Mouse (Mus musculus): Measurements from ENCODE around the gene Dcun1d1.

The Dcun1d1 gene

DNA sequence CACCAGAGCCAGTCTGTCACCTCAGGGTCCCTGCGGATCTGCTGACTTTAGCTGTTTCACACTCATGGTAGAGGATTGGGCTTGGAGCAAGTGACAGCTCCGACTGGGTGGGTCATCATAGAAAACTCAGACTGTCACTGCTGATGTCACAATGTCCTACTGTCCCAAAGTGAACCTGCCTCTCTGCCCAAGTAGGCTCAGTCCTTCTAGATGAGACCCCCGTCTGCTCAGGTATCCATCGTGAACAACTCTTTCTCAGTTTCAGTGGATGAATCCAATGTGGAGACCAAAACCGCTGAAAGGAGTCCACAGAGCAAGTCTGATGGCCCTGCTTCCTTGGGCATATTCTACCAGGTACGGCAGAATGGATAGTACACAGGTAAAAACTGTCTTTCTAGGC lies at the start of gene Dcun1d1:
Gene Dcun1d1, minus strand, starts transcription at position 101 of the 400 bp plus-strand sequence.
- DNase-seq: no peak

DNA sequence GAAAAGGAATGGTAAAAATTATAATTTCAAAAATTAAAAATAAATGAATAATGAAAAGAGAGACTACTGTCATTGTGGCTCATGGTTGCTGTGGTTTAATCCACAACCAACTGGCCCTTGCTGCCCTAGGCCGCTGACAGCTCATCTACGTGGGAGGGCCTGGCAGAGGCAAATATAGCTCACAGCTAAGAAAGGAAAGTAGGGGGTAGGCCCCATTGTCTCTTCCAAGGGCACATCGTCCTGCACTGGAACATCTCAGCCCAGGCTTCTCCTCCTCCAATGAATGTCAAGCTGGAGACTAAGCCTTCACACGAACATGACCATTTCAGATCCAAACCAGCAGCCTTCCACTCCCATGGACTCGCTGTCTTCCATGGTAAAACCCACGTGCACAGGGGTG lies 49.0 kb upstream of the Dcun1d1 start:
- DNase-seq: no peak

DNA sequence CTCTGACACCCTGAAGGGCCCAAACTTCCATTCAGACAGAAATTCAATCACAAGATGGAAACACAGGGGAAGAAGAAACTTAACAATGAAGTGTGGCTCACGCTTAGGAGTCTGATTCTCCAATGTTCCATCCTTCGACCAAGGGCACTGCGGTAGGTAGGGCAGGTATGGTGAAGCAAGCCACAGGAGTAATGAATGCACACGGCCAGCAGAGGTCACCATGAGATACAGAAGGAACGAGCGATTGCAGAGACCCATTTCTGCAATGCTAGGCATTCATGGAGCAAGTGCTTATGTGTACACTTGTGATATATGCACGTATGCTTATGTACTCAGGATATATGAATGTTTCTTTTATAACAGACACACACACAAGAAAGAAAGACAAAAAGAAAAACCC lies 36.3 kb upstream of the Dcun1d1 start:
- DNase-seq: peak; percentile 58

DNA sequence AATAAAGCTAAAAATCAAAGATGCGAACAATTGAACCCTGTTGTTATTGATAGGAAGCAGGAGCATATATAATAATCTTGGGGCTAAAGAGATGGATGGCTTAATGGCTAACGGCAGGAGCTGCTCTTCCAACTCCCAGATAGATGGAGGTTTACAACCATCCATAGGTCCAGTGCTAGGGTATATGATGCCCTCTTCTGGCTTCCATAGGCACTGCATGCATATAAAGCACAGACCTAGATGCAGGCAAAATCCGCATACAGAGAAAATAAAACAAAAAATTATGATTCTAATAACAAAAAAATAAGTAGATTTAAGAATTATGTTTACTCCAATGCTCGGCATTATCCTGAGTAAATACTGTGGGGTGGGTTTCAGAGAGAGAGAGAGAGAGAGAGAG lies 35.7 kb upstream of the Dcun1d1 start:
- peak; percentile 29 for DNase-seq

DNA sequence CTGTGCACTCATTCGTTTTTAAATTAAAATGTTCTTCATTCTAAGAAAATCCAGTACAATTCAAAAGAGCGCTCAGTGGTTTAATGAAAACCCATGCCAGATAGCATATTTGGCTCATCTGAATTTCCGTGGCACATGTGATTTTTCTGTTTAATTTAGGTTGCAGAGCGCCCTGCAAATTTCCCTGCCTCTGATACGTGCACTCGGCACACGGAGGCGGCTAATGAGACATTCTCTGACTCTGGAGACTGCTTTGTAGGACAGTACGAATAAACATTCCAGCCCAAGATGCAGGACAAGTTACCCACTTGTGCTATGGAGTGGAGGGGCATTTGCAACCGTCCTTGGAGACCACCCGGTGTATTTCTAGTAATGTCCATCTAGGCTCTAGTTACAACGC lies 33.9 kb upstream of the Dcun1d1 start:
- DNase-seq: no peak

DNA sequence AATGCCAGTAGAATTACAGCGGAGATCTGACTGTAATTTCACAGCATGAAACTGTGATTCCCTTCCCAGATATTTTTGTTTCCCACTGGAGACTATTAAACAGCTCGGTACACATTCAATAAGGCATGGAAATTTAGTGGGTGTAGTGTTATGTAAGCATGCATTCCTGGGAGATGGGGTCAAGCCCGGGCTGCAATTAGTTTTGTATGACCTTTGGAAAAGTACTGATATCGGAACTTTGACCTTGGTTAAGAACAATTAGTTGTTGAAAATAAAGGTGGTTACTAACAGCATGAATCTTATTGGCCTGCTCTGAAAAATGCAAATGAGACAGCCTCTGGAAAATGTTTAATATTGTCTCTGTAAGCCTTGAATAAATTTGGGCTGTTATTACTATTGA lies 33.2 kb upstream of the Dcun1d1 start:
- DNase-seq: no peak

DNA sequence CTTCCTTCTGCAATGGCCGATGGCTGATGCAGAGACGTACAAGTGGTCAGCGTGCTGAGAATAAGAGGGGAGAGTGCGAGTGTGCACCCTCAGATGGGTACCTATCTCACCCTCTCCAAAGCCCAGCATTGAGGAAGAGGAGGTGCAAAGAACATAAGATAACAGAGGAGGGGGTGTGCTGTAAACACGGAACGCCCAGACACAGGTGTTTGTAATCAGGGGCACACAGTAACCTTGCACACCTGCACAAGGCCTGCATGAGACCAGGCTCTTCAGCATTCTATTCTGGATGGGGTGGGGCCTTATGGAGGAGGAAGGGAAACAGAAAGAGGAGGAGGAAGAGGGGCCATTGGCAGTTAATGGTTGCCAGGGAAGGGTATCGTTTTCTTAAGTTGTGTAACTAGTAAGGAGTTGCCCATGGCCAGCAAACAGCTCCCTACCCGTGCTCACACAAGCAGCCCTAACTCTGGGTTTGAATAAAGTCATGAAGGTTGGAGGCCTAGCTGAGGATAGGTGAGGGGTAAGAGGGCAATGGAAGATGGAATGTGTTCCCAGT lies 30.2 kb upstream of the Dcun1d1 start:
- no peak for DNase-seq

DNA sequence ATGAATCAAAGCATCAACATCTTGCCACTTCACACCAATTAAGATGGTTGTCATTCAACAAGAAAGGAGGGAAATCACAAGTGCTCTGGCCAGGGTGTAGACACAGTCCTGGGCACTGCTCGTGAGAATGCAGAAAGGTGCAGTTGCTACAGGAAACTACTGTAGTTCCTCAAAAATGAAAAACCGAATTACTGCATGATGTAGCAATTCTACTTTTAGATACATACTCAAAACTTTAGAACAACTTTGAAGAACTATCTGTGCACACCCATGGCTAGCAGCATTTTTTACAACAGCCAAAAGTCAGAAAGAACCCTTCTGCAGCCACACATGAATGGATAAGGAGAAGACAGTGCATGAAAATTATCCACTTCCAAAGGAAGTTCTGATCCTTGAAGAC lies 29.2 kb upstream of the Dcun1d1 start:
- DNase-seq: no peak

DNA sequence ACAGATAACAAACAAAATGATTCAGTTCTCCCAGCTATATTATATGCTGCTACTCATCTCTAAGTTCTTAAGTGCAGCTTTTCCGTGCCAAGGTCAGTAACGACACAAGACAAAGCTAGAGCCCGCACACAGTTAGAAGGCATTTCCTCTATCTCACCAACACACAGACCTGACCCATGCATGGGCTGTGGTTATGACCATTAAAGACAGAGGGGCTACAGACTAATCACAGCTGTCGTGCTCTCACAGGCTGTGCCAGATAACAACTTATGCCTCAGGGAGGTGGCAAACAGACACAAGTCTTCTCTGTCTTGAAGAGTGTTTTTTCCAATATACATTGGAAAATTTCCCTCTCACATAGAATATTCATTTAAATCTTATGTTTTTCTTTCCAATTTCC lies 27.7 kb upstream of the Dcun1d1 start:
- DNase-seq: no peak

DNA sequence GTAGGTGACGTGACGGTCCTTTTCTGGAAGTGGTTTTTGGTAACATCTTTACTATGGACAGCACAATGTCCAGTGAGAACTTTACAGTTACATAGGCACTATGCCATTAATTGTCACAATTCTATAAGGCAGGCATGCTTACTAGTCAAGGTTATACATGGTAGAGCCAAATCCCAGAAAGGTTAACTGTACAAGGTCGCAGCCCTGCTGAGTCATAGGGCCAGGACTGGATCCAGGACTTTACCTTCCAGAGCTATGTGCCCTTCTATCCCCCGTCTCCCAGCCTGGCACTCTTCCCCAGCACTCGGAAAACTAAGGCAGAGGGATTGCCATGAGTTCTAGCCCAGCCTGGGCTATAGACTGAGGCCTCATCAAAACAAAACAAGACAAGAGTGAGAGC lies 26.7 kb upstream of the Dcun1d1 start:
- no peak for DNase-seq

DNA sequence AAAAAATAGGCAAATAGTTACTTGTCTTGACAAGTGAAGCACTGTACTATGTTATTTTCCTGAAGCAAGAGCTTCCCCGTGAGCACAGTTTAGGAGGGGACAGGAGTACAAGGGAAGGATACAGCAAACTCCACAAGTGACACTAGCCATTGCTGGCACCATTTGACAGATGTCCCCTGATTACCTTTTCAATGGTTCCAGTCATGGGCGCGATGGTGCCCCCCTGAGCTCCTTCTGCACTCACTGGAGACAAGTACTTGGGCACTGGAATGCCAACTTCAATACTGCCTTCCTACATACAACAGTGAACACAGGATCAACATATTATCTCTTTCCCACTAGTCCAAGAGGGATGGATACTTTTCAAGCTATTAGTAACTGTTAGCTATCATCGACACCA lies 26.2 kb upstream of the Dcun1d1 start:
- DNase-seq: no peak

DNA sequence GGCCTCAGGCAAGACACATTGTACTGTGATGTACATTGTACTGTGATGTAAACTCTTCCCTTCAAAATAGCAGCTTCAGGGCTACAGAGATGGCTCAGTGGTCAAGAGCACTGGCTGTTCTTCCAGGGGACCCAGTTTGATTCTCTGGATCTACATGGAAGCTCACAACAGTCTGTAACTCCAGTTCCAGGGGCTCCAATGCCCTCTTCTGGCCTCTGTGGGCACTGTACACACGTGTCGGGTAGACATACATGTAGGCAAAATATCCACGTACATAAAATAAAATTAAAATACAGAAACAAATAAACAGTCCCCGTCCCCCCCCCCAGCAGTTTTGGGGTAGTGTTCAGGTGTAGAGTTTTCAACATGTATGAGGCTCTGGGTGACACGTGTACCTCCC lies 25.7 kb upstream of the Dcun1d1 start:
- no peak for DNase-seq

DNA sequence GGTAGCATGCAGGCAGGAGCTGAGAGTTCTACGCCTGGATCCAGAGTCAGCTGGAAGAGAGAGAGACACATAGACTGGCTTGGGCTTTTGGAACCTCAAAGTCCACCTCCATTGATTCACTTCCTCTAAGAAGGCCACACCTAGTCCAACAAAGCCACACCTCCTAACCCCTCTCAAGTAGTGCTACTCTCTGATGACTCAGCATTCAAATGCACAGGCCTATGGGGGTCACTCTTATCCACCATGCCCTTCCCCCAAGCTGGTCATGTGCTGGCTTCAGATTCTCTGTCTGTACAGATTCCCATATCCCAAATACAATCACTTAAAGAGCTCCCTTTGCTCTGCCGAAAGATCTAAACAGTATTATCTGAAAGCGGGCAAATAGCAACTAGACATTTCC lies 20.0 kb upstream of the Dcun1d1 start:
- DNase-seq: no peak

DNA sequence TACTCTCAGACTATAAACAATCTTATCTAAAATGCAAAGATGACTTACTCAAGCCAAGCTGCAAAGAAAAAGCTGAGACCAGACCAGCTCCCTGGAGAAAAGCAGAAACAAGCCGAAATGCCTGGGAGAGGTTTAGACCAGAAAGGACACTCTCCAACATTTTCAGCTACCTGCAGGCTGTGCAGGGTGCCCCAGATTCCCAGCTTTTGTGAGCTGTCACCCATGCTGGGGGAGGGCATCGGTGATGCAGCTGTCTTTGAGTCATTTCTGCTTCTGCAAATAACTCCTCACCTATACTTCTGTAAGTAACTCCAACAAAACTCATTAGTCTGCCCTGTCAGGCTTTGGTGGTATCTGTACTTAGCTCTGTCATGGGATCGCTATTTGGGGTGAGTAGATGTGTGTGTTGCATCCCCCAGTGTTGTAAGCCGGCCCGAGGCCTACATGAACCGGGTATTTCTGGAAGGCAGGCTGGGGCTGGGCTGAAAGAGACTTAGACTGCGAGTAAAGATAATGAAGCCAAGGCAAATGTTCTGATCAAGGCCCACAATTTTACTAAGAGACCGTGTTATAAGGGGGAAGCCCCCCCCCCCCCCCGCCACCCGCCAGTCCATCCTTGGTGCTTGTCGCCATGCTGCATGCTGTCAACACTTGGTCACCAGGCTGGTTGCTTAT lies 17.8 kb upstream of the Dcun1d1 start:
- DNase-seq: no peak

DNA sequence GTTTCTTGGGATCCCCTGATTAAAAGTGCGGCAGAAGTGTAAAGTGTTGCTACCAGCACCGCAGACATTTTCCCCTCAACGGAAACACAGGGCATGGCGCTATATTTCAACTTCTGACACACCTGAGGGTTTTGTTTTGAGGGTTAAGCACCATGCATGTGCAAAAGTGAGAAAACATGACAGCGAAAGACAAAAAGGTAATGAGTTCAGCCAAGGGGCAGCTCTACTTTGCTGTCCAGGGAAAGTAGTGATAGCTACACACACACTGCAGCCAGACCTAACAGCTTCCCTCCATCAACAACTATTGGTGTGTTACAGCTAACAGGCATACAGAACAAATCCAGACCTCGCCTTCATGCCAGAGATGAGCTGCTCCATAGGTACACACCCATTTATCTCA lies 16.6 kb upstream of the Dcun1d1 start:
- no peak for DNase-seq

DNA sequence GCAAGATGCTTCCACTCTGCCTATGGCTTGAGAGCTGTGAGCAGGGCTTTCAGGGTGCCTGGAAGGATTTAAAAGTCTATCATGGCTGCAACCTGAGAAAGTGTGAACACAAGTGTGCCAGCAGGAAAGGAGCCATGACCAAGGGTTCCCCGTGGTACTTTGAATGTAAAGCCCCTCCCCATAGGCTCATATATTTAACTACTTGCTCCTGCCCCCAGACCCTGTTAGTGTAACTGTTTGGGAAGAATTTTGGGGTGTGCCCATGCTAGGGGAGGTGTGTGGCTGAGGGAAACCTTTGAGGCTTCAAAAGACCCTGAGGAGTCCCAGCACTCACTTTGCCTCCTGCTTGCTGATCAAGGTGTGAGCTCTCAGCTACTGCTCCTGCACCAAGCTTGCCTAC lies 15.9 kb upstream of the Dcun1d1 start:
- DNase-seq: no peak

DNA sequence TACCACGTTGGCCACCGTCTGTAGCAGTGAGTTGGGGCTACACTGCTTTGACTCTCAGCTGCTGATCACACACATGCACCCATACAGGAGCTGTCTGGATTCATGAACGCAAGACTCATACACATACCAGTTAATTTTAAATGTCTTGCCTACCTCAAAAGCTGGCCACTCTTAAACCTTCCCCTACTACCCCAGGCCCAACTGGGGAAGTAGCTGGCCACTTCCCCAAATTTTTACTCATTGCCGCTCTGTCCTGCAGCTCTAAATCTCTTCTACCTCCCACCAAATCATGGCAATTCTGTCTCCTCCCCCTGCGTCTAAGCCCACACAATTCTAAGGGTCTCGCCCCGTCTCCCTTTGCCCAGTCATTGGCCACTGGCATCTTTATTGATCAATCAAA lies 11.0 kb upstream of the Dcun1d1 start:
- no peak for DNase-seq

DNA sequence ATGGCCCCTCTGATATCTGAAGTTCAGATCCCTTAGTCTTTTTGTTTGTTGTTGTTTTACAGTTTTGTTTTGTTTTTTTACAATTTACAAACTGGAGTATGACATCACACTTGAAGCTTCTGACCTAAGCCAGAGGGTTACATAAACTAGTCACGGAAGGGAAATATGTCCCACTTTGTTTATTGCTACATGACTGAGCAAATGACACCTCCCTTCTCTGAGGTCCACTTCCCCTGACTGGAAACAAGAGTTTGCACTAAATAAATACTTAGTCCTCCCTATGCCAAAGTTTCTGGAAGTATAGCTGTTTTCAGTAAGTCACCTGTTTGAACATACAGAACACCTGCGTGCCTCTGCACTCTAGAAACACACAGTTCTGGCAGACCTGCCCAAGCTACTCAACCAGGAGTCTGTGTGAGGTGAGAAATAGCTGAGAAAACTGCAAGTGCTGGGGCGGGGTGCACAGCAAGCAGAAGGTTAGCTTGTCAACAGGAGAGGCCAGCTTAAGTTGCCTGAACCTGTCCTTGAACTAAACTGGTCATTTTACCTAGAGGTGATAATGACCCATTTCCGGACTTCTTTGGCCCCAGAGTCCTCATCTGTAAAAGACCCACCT lies 3.4 kb upstream of the Dcun1d1 start:
- no peak for DNase-seq

DNA sequence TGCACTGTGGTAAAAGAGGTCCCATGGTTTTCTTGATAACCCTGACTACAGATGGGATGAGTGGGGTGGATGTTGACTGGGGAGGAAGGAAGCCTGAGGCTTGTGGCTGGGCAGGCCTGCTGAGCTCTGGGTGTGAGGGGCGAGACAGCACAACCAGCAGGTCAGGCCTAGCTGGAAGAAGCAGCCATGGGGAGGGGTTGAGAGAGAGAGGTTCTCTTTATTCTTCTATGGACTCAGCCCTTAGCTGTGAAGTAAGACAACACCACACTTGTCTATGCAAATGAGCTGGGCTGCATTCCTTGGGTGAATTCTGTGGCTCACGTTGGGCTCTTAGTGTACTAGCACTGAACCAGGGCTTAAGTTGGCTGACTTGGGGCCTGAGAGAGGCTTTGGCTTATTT lies 2.8 kb upstream of the Dcun1d1 start:
- no peak for DNase-seq

DNA sequence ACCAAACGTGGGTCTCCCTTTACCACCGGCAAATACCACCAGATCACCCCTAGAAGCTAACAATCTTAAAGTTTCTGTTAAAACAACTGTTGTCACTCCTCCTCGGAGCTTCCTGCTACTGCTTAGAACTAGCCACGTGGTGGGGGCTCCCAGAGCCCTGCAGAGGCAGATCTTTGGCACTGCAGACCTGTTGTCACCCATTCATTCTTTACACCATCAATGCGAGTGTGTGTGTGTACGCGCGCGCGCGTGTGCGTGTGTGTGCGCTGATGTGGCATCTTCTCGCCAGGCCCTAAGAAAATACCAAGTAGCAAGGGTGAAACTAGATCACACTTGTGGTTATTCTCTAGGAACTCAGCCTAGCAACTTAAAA lies 3.9 kb downstream of the Dcun1d1 start:
- DNase-seq: peak; percentile 63

DNA sequence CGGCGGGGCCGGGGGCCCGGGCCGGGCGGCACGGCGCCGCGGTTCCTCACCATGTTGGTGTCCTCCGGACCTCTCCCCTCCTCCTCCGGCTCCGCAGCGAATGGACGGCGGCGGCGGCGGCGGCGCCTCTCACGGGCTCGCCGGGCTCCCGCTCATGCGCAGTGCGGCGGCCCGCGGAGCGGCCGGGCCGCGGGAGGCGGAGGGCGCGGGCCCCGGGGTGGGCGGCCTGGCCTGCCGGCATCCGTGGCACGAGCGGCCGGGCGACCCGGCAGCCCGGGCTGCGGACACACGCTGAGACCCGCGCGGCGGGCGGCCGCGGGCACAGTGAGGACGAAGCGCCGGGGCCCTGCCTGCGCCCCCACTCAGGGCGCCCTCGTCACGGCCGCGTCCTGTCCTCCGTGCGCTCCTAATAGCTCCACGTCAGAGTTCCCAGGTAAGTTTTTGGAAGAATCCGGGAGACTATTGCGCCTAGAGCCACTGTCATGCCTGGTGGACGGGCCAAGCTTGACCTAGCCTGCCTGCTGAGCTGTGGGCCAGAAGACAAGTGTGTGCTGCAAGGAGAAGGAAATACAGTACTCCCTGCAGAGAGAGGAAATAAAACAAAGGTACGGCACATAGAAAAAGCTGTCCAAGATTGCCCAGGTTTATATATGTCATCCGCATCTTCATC lies 4.4 kb downstream of the Dcun1d1 start:
- DNase-seq: peak; percentile 84

DNA sequence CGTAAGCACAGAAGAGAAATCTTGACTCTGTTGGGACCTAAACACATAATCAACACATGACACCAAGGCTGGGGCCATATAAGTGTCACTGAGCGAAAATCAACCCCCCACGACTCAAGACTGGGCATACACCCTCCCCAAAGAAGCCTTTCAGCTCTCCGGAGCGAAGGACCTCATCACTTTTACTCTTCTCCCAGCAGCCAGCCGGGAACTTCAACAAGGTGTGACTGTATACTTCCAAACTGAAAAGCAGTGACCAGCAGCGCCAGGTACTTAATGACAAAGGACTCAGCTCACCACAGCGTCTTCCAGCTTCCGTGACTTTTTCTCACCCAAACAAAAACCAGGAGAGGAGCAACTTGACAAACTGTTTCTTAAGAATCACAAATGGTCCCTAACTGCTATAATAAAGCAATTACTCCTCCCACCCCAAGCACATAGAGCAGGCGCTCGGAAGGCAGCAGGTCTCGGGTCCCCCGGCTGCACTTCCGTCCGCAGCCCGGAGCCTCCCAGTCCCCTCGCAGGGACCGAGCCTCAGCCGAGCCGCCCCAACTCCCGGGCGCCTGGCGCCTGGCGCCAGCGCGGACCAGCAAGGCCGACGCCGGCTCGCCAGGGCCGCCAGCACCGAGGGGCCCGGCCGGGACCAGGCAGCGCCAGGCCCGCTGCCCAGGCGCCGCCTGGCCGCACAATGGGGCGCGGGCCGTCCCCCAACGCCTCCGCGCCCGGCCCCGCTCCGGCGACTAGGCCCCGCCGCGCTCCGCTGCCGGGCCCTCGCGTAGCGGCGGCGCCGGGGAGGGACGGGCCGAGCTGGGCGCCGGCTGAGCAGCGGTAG lies 5.1 kb downstream of the Dcun1d1 start:
- DNase-seq: peak; percentile 68

DNA sequence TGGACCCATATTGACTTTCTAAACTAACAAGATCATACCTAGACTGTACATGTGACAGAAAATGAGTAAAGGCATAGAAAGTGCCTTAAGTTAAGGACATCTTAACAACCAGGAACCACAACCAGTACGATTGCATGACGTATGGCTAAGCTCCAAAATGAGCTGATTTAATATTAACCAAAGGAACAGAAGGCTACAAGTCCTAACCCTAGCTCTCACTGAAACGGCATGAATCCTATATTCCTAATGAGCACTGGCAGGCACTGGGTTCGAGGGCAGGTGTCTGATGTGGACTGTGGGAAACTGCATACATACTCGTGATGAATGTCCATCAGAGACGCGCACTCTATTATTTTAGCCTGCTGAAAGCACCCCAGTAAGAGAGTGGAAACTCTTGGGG lies 5.9 kb downstream of the Dcun1d1 start:
- DNase-seq: no peak

Measured in thymus, postnatal 25 days (tissue).